Mouse (Mus musculus): ENCODE data around the gene Cbx4. TPM values are rescaled to one million over a fixed set of nuclear protein-coding genes. Genes with fewer than 3 reads are reported as not detected.

Cbx4 gene
- polyA plus RNA-seq, 1 experiment from 2014 or later, result 2.4 TPM

- 3% methylated on average over 21 of the region's 21 CpGs for WGBS (ENCODE audit: insufficient replicate concordance)
- Histone ChIP-seq H3K27ac (no peak overlapping the region), H3K27me3 (peaks cover 84% of the 10 kb centered on the region), H3K9me3 (replicated peaks) (no peaks in the 10 kb centered on the region), H3K4me1 (replicated peaks) (peaks cover 32% of the 10 kb centered on the region), H3K9ac (no peak overlapping the region), H3K36me3 (peaks cover 6% of the 10 kb centered on the region), H3K4me2 (no peak overlapping the region), H3K4me3 (replicated peaks) (no peak overlapping the region)
- DNase-seq (no peak), ATAC-seq (ENCODE audit: low read depth) (no peak)
These were observed 50.3 kb downstream of the Cbx4 start for GRCm38 (mm10) chr11:119035686-119036165.

- ATAC-seq (ENCODE audit: low read depth), result no peak
- no peak for DNase-seq
- Histone ChIP-seq H3K36me3 (peaks cover 6% of the 10 kb centered on the region), H3K4me1 (replicated peaks) (peaks cover 31% of the 10 kb centered on the region), H3K9me3 (replicated peaks) (no peaks in the 10 kb centered on the region), H3K9ac (no peak overlapping the region), H3K27ac (no peak overlapping the region), H3K4me2 (no peak overlapping the region), H3K4me3 (replicated peaks) (no peak overlapping the region), H3K27me3 (peaks cover 79% of the 10 kb centered on the region)
- 3% methylated on average over 21 of the region's 21 CpGs for WGBS (ENCODE audit: insufficient replicate concordance)
These were observed 50.8 kb downstream of the Cbx4 start for GRCm38 (mm10) chr11:119035094-119035685.

- ATAC-seq (ENCODE audit: low read depth) (no peak), DNase-seq (no peak)
- Histone ChIP-seq H3K27me3 (peaks cover 73% of the 10 kb centered on the region), H3K9ac (no peak overlapping the region), H3K4me2 (0 out of 2 replicates have a peak overlapping the region, but pooled peaks have one; percentile 16), H3K27ac (no peak overlapping the region), H3K4me3 (replicated peaks) (no peak overlapping the region; the same call in 1 of the 2 replicates), H3K36me3 (peaks cover 6% of the 10 kb centered on the region), H3K9me3 (replicated peaks) (no peaks in the 10 kb centered on the region), H3K4me1 (replicated peaks) (peaks cover 25% of the 10 kb centered on the region)
- WGBS (ENCODE audit: insufficient replicate concordance), result 7% methylated on average over 19 of the region's 19 CpGs
These were observed 51.4 kb downstream of the Cbx4 start for GRCm38 (mm10) chr11:119034635-119035034.

- no peak overlapping the region for H3K27ac ChIP-seq
- H3K4me1 ChIP-seq (replicated peaks), result peaks cover 19% of the 10 kb centered on the region
- ATAC-seq (ENCODE audit: low read depth) (no peak), DNase-seq (peak; percentile 31)
- peaks cover 67% of the 10 kb centered on the region for H3K27me3 ChIP-seq
- 3% methylated on average over 26 of the region's 26 CpGs for whole genome bisulfite sequencing (ENCODE audit: insufficient replicate concordance)
- H3K9me3 ChIP-seq (replicated peaks), result no peaks in the 10 kb centered on the region
- H3K4me2 ChIP-seq, result 0 out of 2 replicates have a peak overlapping the region, but pooled peaks have one; percentile 16
- peaks cover 10% of the 10 kb centered on the region for H3K36me3 ChIP-seq
- H3K4me3 ChIP-seq (replicated peaks), result no peak overlapping the region; the same call in 1 of the 2 replicates
- H3K9ac ChIP-seq, result no peak overlapping the region
These were observed 52.0 kb downstream of the Cbx4 start for GRCm38 (mm10) chr11:119033874-119034558.

Other genes with a start within 250 kb of the Cbx4 start
- 0.28 and 0.36 TPM in 2 replicates for gene Rbfox3, start 174.6 kb downstream of the Cbx4 start, polyA plus RNA-seq (2015; fragmentation: Nextera tagmentation; extraction: Ambion mirVana)
- not detected in 2 replicates for gene Enpp7, start 98.0 kb downstream of the Cbx4 start, polyA plus RNA-seq (2015; fragmentation: Nextera tagmentation; extraction: Ambion mirVana)
- 3.8 and 4.1 TPM in 2 replicates for gene Cbx2, start 63.3 kb downstream of the Cbx4 start, polyA plus RNA-seq (2015; fragmentation: Nextera tagmentation; extraction: Ambion mirVana)
- gene Cbx8, start 45.3 kb downstream of the Cbx4 start, polyA plus RNA-seq (2015; fragmentation: Nextera tagmentation; extraction: Ambion mirVana), result 2.4 and 2.8 TPM in 2 replicates
- 1.5 and 1.6 TPM in 2 replicates for gene Tbc1d16, start 142.3 kb upstream of the Cbx4 start, polyA plus RNA-seq (2015; fragmentation: Nextera tagmentation; extraction: Ambion mirVana)
- 1.4 and 1.8 TPM in 2 replicates for gene Ccdc40, start 142.4 kb upstream of the Cbx4 start, polyA plus RNA-seq (2015; fragmentation: Nextera tagmentation; extraction: Ambion mirVana)
- 17.9 and 21.1 TPM in 2 replicates for gene Gaa, start 181.7 kb upstream of the Cbx4 start, polyA plus RNA-seq (2015; fragmentation: Nextera tagmentation; extraction: Ambion mirVana)
- gene Eif4a3, start 213.9 kb upstream of the Cbx4 start, polyA plus RNA-seq (2015; fragmentation: Nextera tagmentation; extraction: Ambion mirVana), result 236 and 242 TPM in 2 replicates
- 0.20 and 0.22 TPM in 2 replicates for gene Card14, start 221.5 kb upstream of the Cbx4 start, polyA plus RNA-seq (2015; fragmentation: Nextera tagmentation; extraction: Ambion mirVana)

Measured in liver, embryonic 13.5 days (tissue).